8 mouse cellular contexts compared by ENCODE assay signal in genomic region chr14:25068430-25068829, GRCm38 (mm10).
DNase-seq lines count a peak whose midpoint lies in the region; ATAC-seq lines count a peak whose summit lies in the region.

No protein-coding gene starts in this region.

- H3K27me3 ChIP-seq in heart, embryonic 12.5 days (replicated peaks), result no peaks in the 10 kb centered on the region

- H3K4me1 ChIP-seq in heart, embryonic 12.5 days (replicated peaks), result peaks cover 54% of the 10 kb centered on the region

- H3K9ac ChIP-seq in heart, embryonic 12.5 days, result no peak overlapping the region

- H3K9me3 ChIP-seq in heart, embryonic 12.5 days (replicated peaks), result no peaks in the 10 kb centered on the region

- 22% methylated on average over 8 of the region's 8 CpGs for WGBS in heart, embryonic 12.5 days

- H3K4me2 ChIP-seq in heart, embryonic 12.5 days, result 0 out of 2 replicates have a peak overlapping the region, but pooled peaks have one; percentile 10

- peak; percentile 78 for ATAC-seq in heart, embryonic 12.5 days (ENCODE audit: insufficient number of reproducible peaks, low FRiP score)

- no peaks in the 10 kb centered on the region for H3K36me3 ChIP-seq in heart, embryonic 12.5 days

- no peak for DNase-seq in heart, adult 11 months
- DNase-seq in adrenal gland, postnatal 14 days, result peak; percentile 82
- DNase-seq in kidney, adult 8-10 months, result peak; percentile 7 to 15
- peak; percentile 61 for DNase-seq in lung, postnatal 25 days (ENCODE audit: low spot score)
- no peak for DNase-seq in frontal cortex, adult 2 months (ENCODE audit: extremely low spot score in 1 of 2, low spot score in 1 of 2)
- DNase-seq in gastrocnemius, postnatal 36 days, result no peak
- DNase-seq in gastrocnemius, postnatal 10 days, result no peak

- peak overlapping the region; percentile 56 for H3K27ac ChIP-seq in heart, embryonic 12.5 days (ENCODE audit: poor library complexity, severe bottlenecking)

- intact Hi-C loops in gastrocnemius, postnatal 36 days (cut with DNase I), result no loop called here

- no peak overlapping the region for H3K4me3 ChIP-seq in heart, embryonic 12.5 days

Comparison
In these comparisons a context has a peak if more than half of its experiments do, and no peak if none do; other contexts are left out.
1. DNase-seq: peak in adrenal gland, postnatal 14 days (single experiment), kidney, adult 8-10 months (2 of 2) and lung, postnatal 25 days (single experiment); none in heart, adult 11 months (single experiment), frontal cortex, adult 2 months (0 of 2), gastrocnemius, postnatal 36 days (0 of 2) and gastrocnemius, postnatal 10 days (single experiment).